Mouse (Mus musculus) lung, postnatal 0 days (tissue): ENCODE measurements around the gene Rnf128. TPM values are rescaled to one million over a fixed set of nuclear protein-coding genes. Genes with fewer than 3 reads are reported as not detected.
A peak's percentile ranks its signal among the peaks of the same experiment; 100 is the strongest.

ENCODE experiments used
- ATAC-seq: fragments of 200-750 bp; cut with Nextera tagmentation; 2 replicates; pipeline ENCODE4 v1.8.0; 2017; ENCODE audit warnings: moderate library complexity
- DNase-seq: peaks from one replicate; pipeline ENCODE4 v3.0.0-alpha.2; 2016; ENCODE audit warnings: low spot score
- H3K27ac ChIP-seq: fragments of 300-500 bp; sonication (generic); 2 replicates; pipeline ENCODE4 v1.5.1; 2014; ENCODE audit warnings: antibody characterized with exemption, mild to moderate bottlenecking, low read length, mixed read lengths
- H3K27me3 ChIP-seq: fragments of 300-500 bp; sonication (generic); replicated peaks from 2 replicates; pipeline ENCODE4 v1.6.1; 2014; ENCODE audit warnings: low read length, mixed read lengths; ENCODE audit not compliant: insufficient read depth
- H3K36me3 ChIP-seq: fragments of 300-500 bp; sonication (generic); 2 replicates; pipeline ENCODE4 v1.6.1; 2014; ENCODE audit warnings: low read length, mixed read lengths; ENCODE audit not compliant: insufficient read depth
- H3K4me1 ChIP-seq: fragments of 300-500 bp; sonication (generic); 2 replicates; pipeline ENCODE4 v1.6.1; 2014; ENCODE audit warnings: antibody characterized with exemption, low read depth, low read length, mixed read lengths; ENCODE audit not compliant: insufficient read depth
- H3K4me2 ChIP-seq: fragments of 300-500 bp; sonication (generic); replicated peaks from 2 replicates; pipeline ENCODE4 v1.6.1; 2014; ENCODE audit warnings: low read depth, mild to moderate bottlenecking, low read length, moderate library complexity, mixed read lengths
- H3K4me3 ChIP-seq: fragments of 300-500 bp; sonication (generic); 2 replicates; pipeline ENCODE4 v1.5.1; 2014; ENCODE audit warnings: low read depth, low read length
- H3K9ac ChIP-seq: fragments of 300-500 bp; sonication (generic); replicated peaks from 2 replicates; pipeline ENCODE4 v1.6.1; 2014; ENCODE audit warnings: low read depth, mild to moderate bottlenecking
- H3K9me3 ChIP-seq: fragments of 300-500 bp; sonication (generic); 2 replicates; pipeline ENCODE4 v1.6.1; 2016; ENCODE audit warnings: low read length, mixed read lengths
- CTCF ChIP-seq: IDR thresholded peaks from 2 replicates; pipeline ENCODE4 v1.5.1; 2016; ENCODE audit warnings: antibody characterized with exemption, mild to moderate bottlenecking
- EP300 ChIP-seq: IDR thresholded peaks from 2 replicates; pipeline ENCODE4 v1.6.1; 2016; ENCODE audit warnings: antibody characterized with exemption, mild to moderate bottlenecking, control low read depth
- WGBS: fragments of 180-500 bp; shearing (Covaris S2); extraction: QIAGEN DNeasy Blood & Tissue Kit; methylation state at CpG from one replicate; pipeline ENCODE4 v1.1.7; 2014; 5-methylcytosine and 5-hydroxymethylcytosine counted together
- polyA plus RNA-seq: library from polyadenylated mRNA; unstranded; fragments of >200 nt; fragmentation: Nextera tagmentation; extraction: Ambion mirVana; gene quantifications from 2 replicates; pipeline ENCODE4 v1.2.1, GENCODE M21; 2015

Gene Rnf128
- polyA plus RNA-seq, 1 experiment from 2014 or later = 4.9 TPM

GRCm38 (mm10) chrX:139640418-139640817 lies 77.3 kb downstream of the Rnf128 start:
- H3K4me2 ChIP-seq = no peak overlapping the region
- no peaks in the 10 kb centered on the region for H3K27me3 ChIP-seq
- ATAC-seq = no peak
- H3K4me3 ChIP-seq = no peak overlapping the region
- TF ChIP-seq EP300 (no peak), CTCF (no peak)
- no peak for DNase-seq
- H3K9me3 ChIP-seq = no peaks in the 10 kb centered on the region
- no peak overlapping the region for H3K27ac ChIP-seq
- H3K36me3 ChIP-seq = no peaks in the 10 kb centered on the region
- no peaks in the 10 kb centered on the region for H3K4me1 ChIP-seq
- H3K9ac ChIP-seq = no peak overlapping the region

GRCm38 (mm10) chrX:139652226-139652625 lies 89.1 kb downstream of the Rnf128 start:
- WGBS = 63% methylated on average over 5 of the region's 5 CpGs
- H3K4me3 ChIP-seq = no peak overlapping the region
- no peaks in the 10 kb centered on the region for H3K36me3 ChIP-seq
- peak; percentile 4 for DNase-seq
- TF ChIP-seq CTCF (no peak), EP300 (no peak)
- no peak for ATAC-seq
- H3K4me2 ChIP-seq = no peak overlapping the region
- no peaks in the 10 kb centered on the region for H3K27me3 ChIP-seq
- no peaks in the 10 kb centered on the region for H3K9me3 ChIP-seq
- H3K4me1 ChIP-seq = no peaks in the 10 kb centered on the region
- H3K9ac ChIP-seq = no peak overlapping the region
- no peak overlapping the region for H3K27ac ChIP-seq

- Histone ChIP-seq H3K4me2 (no peak overlapping the region), H3K27me3 (no peaks in the 10 kb centered on the region), H3K27ac (no peak overlapping the region), H3K9me3 (no peaks in the 10 kb centered on the region), H3K4me3 (no peak overlapping the region), H3K9ac (no peak overlapping the region), H3K36me3 (no peaks in the 10 kb centered on the region), H3K4me1 (no peaks in the 10 kb centered on the region)
- ATAC-seq (no peak; the same call in 1 of the 2 replicates), DNase-seq (peak; percentile 10)
- 50% methylated on average over 3 of the region's 3 CpGs for WGBS
- TF ChIP-seq EP300 (no peak), CTCF (no peak)
These were observed 90.2 kb downstream of the Rnf128 start for GRCm38 (mm10) chrX:139653292-139653691.

- H3K27ac ChIP-seq = no peak overlapping the region
- TF ChIP-seq EP300 (no peak), CTCF (no peak)
- no peak overlapping the region for H3K4me2 ChIP-seq
- ATAC-seq = no peak
- DNase-seq = no peak
- H3K27me3 ChIP-seq = no peaks in the 10 kb centered on the region
- WGBS = 69% methylated on average over 5 of the region's 5 CpGs
- H3K4me1 ChIP-seq = no peaks in the 10 kb centered on the region
- H3K9ac ChIP-seq = no peak overlapping the region
- H3K9me3 ChIP-seq = no peaks in the 10 kb centered on the region
- no peaks in the 10 kb centered on the region for H3K36me3 ChIP-seq
- H3K4me3 ChIP-seq = no peak overlapping the region
These were observed 91.4 kb downstream of the Rnf128 start for GRCm38 (mm10) chrX:139654350-139655063.

- WGBS = 43% methylated on average over 1 of the region's 1 CpGs
These were observed 99.0 kb downstream of the Rnf128 start for GRCm38 (mm10) chrX:139662111-139662510.

GRCm38 (mm10) chrX:139665829-139666228 lies 102.7 kb downstream of the Rnf128 start:
- Histone ChIP-seq H3K4me1 (no peaks in the 10 kb centered on the region), H3K27ac (no peak overlapping the region), H3K9ac (no peak overlapping the region), H3K4me3 (no peak overlapping the region), H3K27me3 (no peaks in the 10 kb centered on the region), H3K9me3 (no peaks in the 10 kb centered on the region), H3K4me2 (no peak overlapping the region), H3K36me3 (no peaks in the 10 kb centered on the region)
- 64% methylated on average over 2 of the region's 2 CpGs for WGBS
- DNase-seq (peak; percentile 38), ATAC-seq (no peak)
- peak; percentile 52 for TF ChIP-seq CTCF
- no peak for TF ChIP-seq EP300

More at GRCm38 (mm10) chrX:139662111-139662510, 99.0 kb downstream of the Rnf128 start:
- Histone ChIP-seq H3K27ac (no peak overlapping the region), H3K36me3 (no peaks in the 10 kb centered on the region), H3K27me3 (no peaks in the 10 kb centered on the region), H3K9me3 (no peaks in the 10 kb centered on the region), H3K9ac (no peak overlapping the region), H3K4me1 (no peaks in the 10 kb centered on the region), H3K4me2 (no peak overlapping the region), H3K4me3 (no peak overlapping the region)
- TF ChIP-seq EP300 = no peak
- TF ChIP-seq CTCF = no peak
- DNase-seq = no peak
- ATAC-seq = no peak
